Mouse (Mus musculus) CD4-positive, CD25-positive, alpha-beta regulatory T cell, adult 4 months (primary cell): ENCODE results near the gene Saysd1. TPM values are rescaled to one million over a fixed set of nuclear protein-coding genes. Genes with fewer than 3 reads are reported as not detected.
A peak's percentile ranks its signal among the peaks of the same experiment; 100 is the strongest.

Experiments
- ATAC-seq: one replicate; pipeline ENCODE4 v1.8.0; 2017
- polyA plus RNA-seq, 2 experiments: library from polyadenylated mRNA; unstranded; fragments of 100-300 nt; shearing (Covaris generic); gene quantifications; one replicate each; pipeline ENCODE4 v1.2.1; 2017

Saysd1 gene
- polyA plus RNA-seq, 2 experiments from 2014 or later: 23.8 to 34.8 TPM

DNA sequence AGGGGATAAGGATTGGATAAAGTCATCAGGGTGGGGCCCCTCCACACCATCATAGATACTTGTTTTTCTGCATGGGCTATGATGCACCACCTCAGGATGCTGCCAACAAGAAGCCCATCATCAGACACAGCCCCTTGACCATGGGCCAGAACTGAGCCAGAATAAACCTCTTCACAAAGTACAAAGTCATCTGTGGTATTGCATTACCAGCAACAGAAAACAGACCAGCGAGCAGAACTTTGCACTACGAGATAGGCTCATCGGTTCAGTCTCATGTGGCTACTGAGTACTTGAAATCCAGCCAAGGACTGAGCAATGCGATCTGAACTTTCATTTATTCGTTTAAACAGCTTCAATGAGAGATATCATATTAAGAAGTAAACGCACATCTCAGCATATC lies 24.4 kb upstream of the Saysd1 start:
- ATAC-seq: no peak

- ATAC-seq: no peak
These were observed 20.7 kb upstream of the Saysd1 start for GRCm38 (mm10) chr14:20158727-20159681.

DNA sequence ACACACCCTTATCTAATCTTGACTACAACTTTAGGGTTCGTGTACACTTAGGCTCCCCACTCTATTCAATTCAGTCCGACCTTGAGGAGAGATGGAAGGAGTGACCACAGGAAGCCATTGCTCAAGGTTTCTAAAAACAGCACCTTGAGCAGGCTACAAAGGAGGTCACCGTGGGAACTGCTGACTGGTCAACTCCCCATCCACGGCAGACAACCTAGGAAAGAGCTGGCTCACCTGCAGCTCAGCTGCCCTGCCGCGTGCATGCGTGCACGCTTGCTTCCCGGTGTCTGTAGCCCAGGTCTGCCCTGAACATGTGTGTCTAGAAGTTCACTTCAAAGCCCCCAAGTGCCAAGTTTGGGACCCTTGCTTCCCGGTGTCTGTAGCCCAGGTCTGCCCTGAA lies 19.3 kb upstream of the Saysd1 start:
- ATAC-seq: no peak

- ATAC-seq: no peak
These were observed 17.4 kb upstream of the Saysd1 start for GRCm38 (mm10) chr14:20155718-20156117.

GRCm38 (mm10) chr14:20154937-20155336 lies 16.6 kb upstream of the Saysd1 start:
- ATAC-seq: no peak

DNA sequence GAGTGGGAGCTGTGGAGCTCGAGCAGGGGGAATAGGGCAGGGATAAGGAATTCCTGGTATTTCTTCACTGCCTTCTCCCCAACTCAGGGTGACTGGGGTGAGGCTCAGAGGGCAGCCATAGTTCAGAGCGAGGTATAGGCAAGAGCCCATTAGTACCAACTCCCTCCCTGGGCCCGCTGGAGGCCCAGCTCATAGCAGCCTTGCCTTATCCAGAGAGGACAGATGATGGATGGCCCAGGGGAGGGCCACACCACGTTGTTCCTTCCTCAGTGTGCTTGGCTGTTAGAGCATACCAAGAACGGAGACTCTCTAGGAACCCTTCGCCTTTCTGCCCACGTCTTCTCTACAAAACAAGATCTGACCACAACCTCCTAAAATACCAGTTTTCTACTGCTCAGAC lies 15.9 kb upstream of the Saysd1 start:
- ATAC-seq: no peak

- ATAC-seq: no peak
These were observed 11.1 kb upstream of the Saysd1 start for GRCm38 (mm10) chr14:20149127-20150080.

GRCm38 (mm10) chr14:20148514-20148913 lies 10.2 kb upstream of the Saysd1 start:
- no peak for ATAC-seq

DNA sequence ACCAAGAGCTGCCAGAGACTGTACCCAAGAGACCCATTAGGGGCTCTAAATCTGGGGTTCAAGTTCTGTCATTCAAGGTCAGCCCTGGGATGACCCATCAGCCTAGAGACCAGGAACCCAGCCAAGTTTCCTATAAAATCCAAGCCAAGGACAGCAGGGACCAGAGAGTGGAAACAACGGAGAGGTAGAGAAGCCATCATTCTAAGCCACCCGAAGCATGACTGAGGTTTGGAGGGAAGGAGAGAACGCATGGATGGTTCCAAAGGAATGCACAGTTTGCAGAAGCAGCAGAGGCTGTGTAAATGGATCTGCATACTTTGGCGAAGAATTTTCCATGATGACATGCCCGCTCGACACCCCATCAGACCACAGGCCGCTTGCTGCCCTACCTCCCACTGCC lies 9.5 kb upstream of the Saysd1 start:
- ATAC-seq: no peak

- ATAC-seq: no peak
These were observed 5.8 kb upstream of the Saysd1 start for GRCm38 (mm10) chr14:20144093-20144492.

- no peak for ATAC-seq
These were observed 3.2 kb downstream of the Saysd1 start for GRCm38 (mm10) chr14:20134965-20135671.

DNA sequence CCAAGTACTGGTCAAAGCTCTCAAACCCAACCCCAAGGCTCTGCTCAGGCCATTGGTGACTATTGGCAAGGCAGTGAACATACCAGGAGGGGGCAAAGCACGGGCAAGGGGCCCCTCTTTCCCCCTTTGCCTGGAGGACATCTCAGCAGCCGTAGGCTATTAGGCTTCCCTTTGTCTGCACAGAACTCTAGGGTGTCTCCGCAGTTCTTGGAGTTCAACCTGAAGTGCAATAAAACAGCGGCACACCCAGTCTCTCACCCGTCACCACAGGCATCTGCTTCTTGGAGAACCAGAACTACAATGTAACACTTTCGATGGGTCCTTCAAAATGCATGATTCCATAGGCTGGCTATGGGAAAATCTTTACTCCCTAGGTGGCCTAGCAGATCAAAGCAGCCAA lies 10.2 kb downstream of the Saysd1 start:
- ATAC-seq: no peak

DNA sequence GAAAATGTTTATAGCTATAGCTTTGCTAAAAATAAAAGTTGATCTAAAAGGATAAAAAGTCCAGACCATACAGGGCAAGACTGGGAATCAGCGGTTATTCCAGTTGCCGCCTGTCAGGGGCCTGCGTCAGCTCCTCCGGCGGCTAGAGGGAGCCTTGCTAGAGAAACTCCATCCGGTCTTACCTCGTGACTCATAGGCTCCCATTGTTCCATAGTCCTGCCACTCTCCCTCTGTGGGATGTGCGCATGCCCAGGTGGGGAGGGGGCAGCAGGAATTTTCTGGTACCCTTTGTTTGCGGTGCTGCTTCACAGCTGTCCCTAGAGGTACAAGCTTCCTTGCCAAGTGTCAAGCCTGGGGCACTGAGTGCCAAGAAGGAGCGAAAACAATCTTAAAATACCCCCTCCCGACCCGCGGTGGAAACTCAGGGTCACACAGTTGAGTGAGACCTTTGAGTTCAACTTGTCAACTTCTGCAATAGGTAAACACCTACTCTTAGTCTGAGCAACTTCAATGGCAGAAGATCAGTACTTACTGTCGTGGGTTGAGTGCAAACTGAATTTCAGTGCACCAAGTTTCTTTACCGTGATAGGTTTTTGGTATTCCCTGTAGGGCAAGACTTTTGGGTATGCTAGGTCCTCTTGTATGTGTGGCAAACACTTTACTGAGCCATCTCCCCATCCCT lies 10.8 kb downstream of the Saysd1 start:
- ATAC-seq: no peak

DNA sequence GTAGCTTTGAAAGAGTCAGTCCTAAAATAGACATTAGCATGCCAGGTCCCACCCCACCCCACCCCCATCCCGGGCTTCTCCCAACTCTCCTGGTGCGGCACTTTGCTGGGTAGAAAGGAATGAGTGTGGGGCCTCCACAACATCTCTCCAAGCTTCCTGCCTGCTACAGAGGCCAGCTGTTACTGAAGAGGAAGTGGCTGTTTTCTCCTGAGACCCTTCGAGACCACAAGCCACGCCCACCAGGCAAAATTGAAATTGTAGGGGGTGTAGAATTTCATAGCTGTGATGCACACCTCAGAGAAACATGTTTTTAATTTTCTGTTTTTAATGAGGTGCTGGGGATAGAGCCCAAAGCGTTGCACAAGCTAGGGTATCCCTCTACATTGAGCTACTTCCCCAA lies 17.5 kb downstream of the Saysd1 start:
- ATAC-seq: no peak

DNA sequence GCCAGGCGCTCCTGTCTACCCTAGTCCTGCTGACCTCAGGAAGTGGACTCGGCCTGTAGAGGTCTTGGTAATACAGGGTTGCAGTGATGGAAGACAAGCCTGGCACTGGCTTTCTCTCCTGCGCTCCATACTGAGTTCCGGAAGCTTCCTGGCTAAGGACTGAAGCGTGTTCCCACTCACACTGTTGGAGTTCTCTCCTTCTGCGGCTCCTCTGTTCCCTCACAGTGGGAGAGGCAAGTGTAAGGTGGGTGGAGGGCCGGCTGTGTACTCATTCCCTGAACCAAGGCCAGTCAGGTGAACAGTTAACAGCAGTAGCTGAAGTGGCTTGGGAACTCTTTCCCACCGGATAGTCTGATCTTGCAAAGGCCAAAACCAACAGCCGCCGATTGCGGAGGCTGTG lies 18.3 kb downstream of the Saysd1 start:
- no peak for ATAC-seq

GRCm38 (mm10) chr14:20116149-20116605 lies 22.2 kb downstream of the Saysd1 start:
- no peak for ATAC-seq

GRCm38 (mm10) chr14:20114951-20115350 lies 23.4 kb downstream of the Saysd1 start:
- ATAC-seq: peak; percentile 37

DNA sequence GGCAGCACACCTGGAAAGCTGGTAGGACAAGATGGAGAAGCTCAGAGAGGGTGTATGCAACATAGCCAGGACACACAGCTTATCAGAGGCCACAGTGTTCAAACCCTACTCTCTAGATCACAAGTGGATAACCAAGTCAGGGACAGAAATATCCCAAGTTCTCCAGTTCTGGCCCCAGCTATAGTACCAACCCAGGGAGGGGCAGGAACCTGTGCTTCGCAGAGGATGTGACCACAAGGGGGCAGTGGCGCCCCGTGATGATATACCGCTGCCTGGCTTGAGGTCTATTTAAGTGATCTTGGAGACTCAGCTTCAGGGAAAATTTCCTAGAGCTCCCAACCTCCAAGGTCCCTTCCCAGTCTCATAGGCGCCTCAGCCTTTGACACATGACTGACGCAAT lies 24.4 kb downstream of the Saysd1 start:
- ATAC-seq: peak; percentile 80

DNA sequence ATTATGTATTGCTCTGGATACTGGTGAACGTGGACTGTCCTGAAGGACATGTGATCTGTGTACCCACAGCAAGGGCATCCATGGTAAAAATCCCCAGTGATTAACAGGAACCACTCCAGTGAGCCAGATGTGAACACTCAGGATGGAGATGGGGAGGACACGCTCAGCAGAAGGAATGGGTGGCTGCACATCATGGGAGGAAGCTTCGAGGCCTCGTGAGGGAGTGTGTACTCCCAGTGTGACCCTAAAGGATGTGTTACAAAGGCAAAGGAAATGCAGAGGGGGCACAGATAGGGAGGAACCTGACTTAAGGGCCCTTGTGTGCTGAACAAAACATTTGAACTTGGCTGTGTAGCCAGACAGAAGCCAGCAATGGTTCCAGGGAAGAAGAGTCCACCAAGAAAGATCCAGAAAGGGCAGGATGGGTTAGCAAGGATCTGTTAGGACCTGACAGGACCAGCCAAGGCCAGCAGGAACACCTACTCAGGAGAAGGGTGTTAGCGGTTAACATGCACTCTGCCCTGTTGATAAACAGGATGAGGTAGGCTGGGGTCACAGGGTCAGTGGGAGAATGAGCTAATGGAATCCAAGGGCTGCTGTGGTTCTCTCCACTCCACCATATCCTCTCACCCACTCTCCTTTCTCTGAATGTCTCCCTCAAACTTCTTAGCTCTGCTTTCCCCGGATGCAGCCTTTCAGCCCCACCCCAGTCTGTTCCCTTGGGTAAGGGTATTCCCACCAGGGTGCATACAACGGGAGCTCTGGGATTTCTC lies 25.0 kb downstream of the Saysd1 start:
- ATAC-seq: no peak

GRCm38 (mm10) chr14:20112218-20112617 lies 26.1 kb downstream of the Saysd1 start:
- no peak for ATAC-seq

GRCm38 (mm10) chr14:20110945-20111344 lies 27.4 kb downstream of the Saysd1 start:
- ATAC-seq: no peak
